Mouse (Mus musculus): ENCODE results near the gene Olfr64.

DNA sequence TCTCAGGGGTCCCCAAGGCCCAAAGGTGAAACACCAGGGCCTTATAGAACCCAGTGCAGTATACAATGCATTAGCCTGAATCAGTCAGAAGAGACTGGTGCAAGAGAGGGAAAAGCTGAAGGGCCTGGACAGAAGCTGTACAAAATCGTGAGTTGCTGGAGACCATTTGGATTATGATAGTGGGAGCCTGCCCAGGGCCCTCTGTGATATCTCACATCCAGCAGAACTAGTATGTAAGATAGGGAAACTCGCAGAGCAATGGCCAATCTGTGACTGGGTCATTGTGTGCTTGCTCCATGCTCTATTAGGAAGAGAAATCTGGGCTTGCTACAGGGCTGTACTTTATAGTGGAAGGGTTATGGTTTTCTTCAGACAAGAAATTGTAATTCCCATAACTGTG is 40.0 kb upstream of the Olfr64 start, which contains the start of gene Olfr632:
- TF ChIP-seq CTCF (IDR thresholded peaks at IDR 0.05; ENCODE audit: borderline replicate concordance, extremely low read depth, insufficient read depth, insufficient read length): no peak
- no peak for TF ChIP-seq POLR2A (IDR thresholded peaks at IDR 0.05; ENCODE audit: borderline replicate concordance, extremely low read depth, insufficient read depth, insufficient read length, poor library complexity, severe bottlenecking)
